Mouse (Mus musculus) spleen, postnatal 10 days (tissue): Measurements from ENCODE around the gene Pamr1.

Experiments used
- DNase-seq, 2 experiments: peaks; one replicate each; pipeline ENCODE4 v3.0.0; 2021 to 2022; ENCODE audit warnings: low spot score in 2 of 2

Gene Pamr1

GRCm38 (mm10) chr2:102549611-102550266, at the start of gene Pamr1:
TSS of gene Pamr1 (plus strand) at chr2:102550012.
- DNase-seq: no peak

- no peak for DNase-seq
These were observed 42.2 kb upstream of the Pamr1 start for GRCm38 (mm10) chr2:102507633-102508032.

GRCm38 (mm10) chr2:102508154-102508553, 41.7 kb upstream of the Pamr1 start:
- no peak for DNase-seq

- no peak for DNase-seq
These were observed 29.9 kb upstream of the Pamr1 start for GRCm38 (mm10) chr2:102519956-102520355.

- DNase-seq: no peak
These were observed 22.2 kb upstream of the Pamr1 start for GRCm38 (mm10) chr2:102527563-102527962.

GRCm38 (mm10) chr2:102533437-102533836, 16.4 kb upstream of the Pamr1 start:
- no peak for DNase-seq

GRCm38 (mm10) chr2:102536766-102537165, 13.0 kb upstream of the Pamr1 start:
- no peak for DNase-seq

GRCm38 (mm10) chr2:102540438-102541230, 9.2 kb upstream of the Pamr1 start:
- DNase-seq: no peak

GRCm38 (mm10) chr2:102541404-102542125, 8.2 kb upstream of the Pamr1 start:
- DNase-seq: no peak

- DNase-seq: no peak
These were observed 5.7 kb upstream of the Pamr1 start for GRCm38 (mm10) chr2:102543961-102544719.

- no peak for DNase-seq
These were observed 1.2 kb downstream of the Pamr1 start for GRCm38 (mm10) chr2:102550910-102551582.

- no peak for DNase-seq
These were observed 1.8 kb downstream of the Pamr1 start for GRCm38 (mm10) chr2:102551594-102551993.

- no peak for DNase-seq
These were observed 2.3 kb downstream of the Pamr1 start for GRCm38 (mm10) chr2:102552095-102552537.

- no peak for DNase-seq
These were observed 7.3 kb downstream of the Pamr1 start for GRCm38 (mm10) chr2:102557085-102557484.

- no peak for DNase-seq
These were observed 9.2 kb downstream of the Pamr1 start for GRCm38 (mm10) chr2:102558965-102559364.

GRCm38 (mm10) chr2:102563848-102564247, 14.0 kb downstream of the Pamr1 start:
- no peak for DNase-seq

GRCm38 (mm10) chr2:102579248-102579647, 29.4 kb downstream of the Pamr1 start:
- no peak for DNase-seq

GRCm38 (mm10) chr2:102589977-102590376, 40.2 kb downstream of the Pamr1 start:
- no peak for DNase-seq

GRCm38 (mm10) chr2:102594535-102594934, 44.7 kb downstream of the Pamr1 start:
- DNase-seq: no peak

- no peak for DNase-seq
These were observed 45.8 kb downstream of the Pamr1 start for GRCm38 (mm10) chr2:102595395-102596130.
